Mouse (Mus musculus) heart, postnatal 0 days (tissue): Measurements from ENCODE around the gene Rbm43. TPM values are rescaled to one million over a fixed set of nuclear protein-coding genes. Genes with fewer than 3 reads are reported as not detected.
A peak's percentile ranks its signal among the peaks of the same experiment; 100 is the strongest.
"Not testable (repeated sequence)": the region's sequence is repeated elsewhere in the genome, so short reads cannot be mapped to it uniquely, and the experiment has no call there.

Experiments used
- ATAC-seq: fragments of 200-750 bp; cut with Nextera tagmentation; 2 replicates; pipeline ENCODE4 v1.8.0; 2017; ENCODE audit warnings: low read depth, moderate number of reproducible peaks, moderate library complexity; ENCODE audit not compliant: insufficient read depth
- DNase-seq: peaks from one replicate; pipeline ENCODE4 v3.0.0-alpha.2; 2016; ENCODE audit warnings: low spot score
- H3K27ac ChIP-seq: fragments of 300-500 bp; sonication (generic); 2 replicates; pipeline ENCODE4 v1.5.1; 2014; ENCODE audit warnings: low read depth, mild to moderate bottlenecking
- H3K27me3 ChIP-seq: fragments of 300-500 bp; sonication (generic); 2 replicates; pipeline ENCODE4 v1.6.1; 2014; ENCODE audit warnings: low read length, mixed read lengths; ENCODE audit not compliant: control insufficient read depth, insufficient read depth
- H3K36me3 ChIP-seq: fragments of 300-500 bp; sonication (generic); replicated peaks from 2 replicates; pipeline ENCODE4 v1.6.1; 2014; ENCODE audit warnings: low read length, mixed read lengths; ENCODE audit not compliant: control insufficient read depth, insufficient read depth
- H3K4me1 ChIP-seq: fragments of 300-500 bp; sonication (generic); 2 replicates; pipeline ENCODE4 v1.6.1; 2014; ENCODE audit warnings: antibody characterized with exemption; ENCODE audit not compliant: control insufficient read depth, insufficient read depth
- H3K4me2 ChIP-seq: fragments of 300-500 bp; sonication (generic); 2 replicates; pipeline ENCODE4 v1.6.1; 2014; ENCODE audit warnings: low read depth, mild to moderate bottlenecking, low read length, moderate library complexity
- H3K4me3 ChIP-seq: fragments of 300-500 bp; sonication (generic); 2 replicates; pipeline ENCODE4 v1.5.1; 2014; ENCODE audit warnings: low read depth, low read length
- H3K9ac ChIP-seq: fragments of 300-500 bp; sonication (generic); replicated peaks from 2 replicates; pipeline ENCODE4 v1.6.1; 2014; ENCODE audit warnings: low read depth, low read length, mixed read lengths
- H3K9me3 ChIP-seq: fragments of 300-500 bp; sonication (generic); replicated peaks from 2 replicates; pipeline ENCODE4 v1.6.1; 2016; ENCODE audit warnings: low read length; ENCODE audit not compliant: control insufficient read depth
- CTCF ChIP-seq: IDR thresholded peaks from 2 replicates; pipeline ENCODE4 v1.5.1; 2016; ENCODE audit warnings: antibody characterized with exemption, control low read depth, low read depth
- EP300 ChIP-seq: IDR thresholded peaks from 2 replicates; pipeline ENCODE4 v1.6.1; 2016; ENCODE audit warnings: antibody characterized with exemption, low read depth
- WGBS: fragments of 180-500 bp; shearing (Covaris S2); extraction: QIAGEN DNeasy Blood & Tissue Kit; methylation state at CpG from one replicate; pipeline ENCODE4 v1.1.7; 2014; 5-methylcytosine and 5-hydroxymethylcytosine counted together
- polyA plus RNA-seq: library from polyadenylated mRNA; unstranded; fragments of >200 nt; fragmentation: Nextera tagmentation; extraction: Ambion mirVana; gene quantifications from 2 replicates; pipeline ENCODE4 v1.2.1, GENCODE M21; 2015
- total RNA-seq: library from RNA; depleted of rRNA; stranded (reverse); fragments of >200 nt; gene quantifications from 2 replicates; pipeline ENCODE4 v1.2.3, GENCODE M21; 2014; ENCODE audit warnings: low replicate concordance

Gene Rbm43
- total and polyA plus RNA-seq, 2 experiments from 2014 or later, result 10.7 to 27.9 TPM

GRCm38 (mm10) chr2:51912740-51913139 lies 22.2 kb downstream of the Rbm43 start:
- TF ChIP-seq EP300, result no peak
- no peak for TF ChIP-seq CTCF
- Histone ChIP-seq H3K9me3 (no peaks in the 10 kb centered on the region), H3K36me3 (no peaks in the 10 kb centered on the region), H3K4me3 (no peak overlapping the region), H3K27ac (no peak overlapping the region), H3K4me2 (no peak overlapping the region), H3K27me3 (no peaks in the 10 kb centered on the region), H3K9ac (no peak overlapping the region), H3K4me1 (no peaks in the 10 kb centered on the region)
- DNase-seq (peak; percentile 16), ATAC-seq (no peak)
- WGBS, result 27% methylated on average over 6 of the region's 6 CpGs

- ATAC-seq, result no peak
- WGBS, result 76% methylated on average over 2 of the region's 2 CpGs
- no peak overlapping the region for H3K4me3 ChIP-seq
- no peak overlapping the region for H3K27ac ChIP-seq
- no peaks in the 10 kb centered on the region for H3K36me3 ChIP-seq
- TF ChIP-seq EP300 (no peak), CTCF (no peak)
- no peaks in the 10 kb centered on the region for H3K27me3 ChIP-seq
- no peak for DNase-seq
- H3K4me2 ChIP-seq, result no peak overlapping the region
- H3K9ac ChIP-seq, result no peak overlapping the region
- no peaks in the 10 kb centered on the region for H3K4me1 ChIP-seq
- no peaks in the 10 kb centered on the region for H3K9me3 ChIP-seq
These were observed 23.1 kb downstream of the Rbm43 start for GRCm38 (mm10) chr2:51911864-51912263.

DNA sequence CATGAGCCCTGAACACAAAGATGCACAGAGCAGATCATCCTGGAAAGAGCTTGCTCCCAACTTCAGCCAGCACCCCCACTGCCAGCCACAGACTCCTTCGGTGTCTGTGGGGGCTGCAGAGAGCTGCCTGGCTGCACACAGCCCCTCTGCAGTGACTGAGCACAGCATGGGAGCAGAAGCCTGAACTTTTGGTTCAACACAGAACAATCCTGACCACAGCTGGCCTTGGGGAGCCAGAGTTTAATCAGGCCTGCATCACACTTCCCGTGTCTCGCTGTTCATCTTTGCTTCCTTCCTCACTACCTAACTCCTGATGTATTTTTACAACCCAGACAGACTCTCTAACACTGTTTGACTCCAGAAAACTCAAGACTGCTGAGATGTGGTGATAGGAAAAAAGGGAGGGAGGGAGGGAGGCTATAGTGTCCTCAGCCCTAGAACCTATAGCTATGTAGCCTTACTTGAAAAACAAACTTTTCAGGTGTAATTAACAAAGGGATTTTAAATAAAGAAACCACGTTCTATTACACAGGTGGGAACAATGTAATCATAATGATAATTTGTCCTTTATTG lies 27.3 kb downstream of the Rbm43 start:
- no peak overlapping the region for H3K9ac ChIP-seq
- no peak for DNase-seq
- ATAC-seq, result no peak
- 67% methylated on average over 4 of the region's 4 CpGs for WGBS
- H3K9me3 ChIP-seq, result no peaks in the 10 kb centered on the region
- no peak for TF ChIP-seq EP300
- no peak for TF ChIP-seq CTCF
- no peak overlapping the region for H3K4me2 ChIP-seq
- H3K27me3 ChIP-seq, result no peaks in the 10 kb centered on the region
- no peak overlapping the region for H3K4me3 ChIP-seq
- no peaks in the 10 kb centered on the region for H3K4me1 ChIP-seq
- H3K36me3 ChIP-seq, result no peaks in the 10 kb centered on the region
- no peak overlapping the region for H3K27ac ChIP-seq

DNA sequence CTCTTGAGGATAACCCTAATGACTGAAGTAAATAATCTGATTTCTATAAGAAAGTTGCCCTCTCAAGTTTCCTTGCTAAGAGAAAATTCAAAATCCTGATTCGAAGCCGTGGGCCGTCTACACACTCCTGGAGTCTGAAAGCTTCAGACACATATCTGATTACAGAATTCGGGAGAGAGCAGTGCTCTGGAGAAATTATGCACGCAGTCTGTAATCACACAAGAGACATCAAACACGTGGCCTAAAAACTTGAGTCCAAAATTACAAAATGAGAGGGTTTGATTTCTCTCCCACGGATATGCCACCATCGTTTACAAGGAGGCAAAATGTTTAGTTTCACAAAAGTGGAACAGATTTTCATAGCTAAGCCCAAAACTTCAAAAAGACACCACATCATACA lies 29.3 kb downstream of the Rbm43 start:
- Histone ChIP-seq H3K27me3 (no peaks in the 10 kb centered on the region), H3K4me2 (no peak overlapping the region), H3K9ac (no peak overlapping the region), H3K4me1 (no peaks in the 10 kb centered on the region), H3K27ac (no peak overlapping the region), H3K9me3 (no peaks in the 10 kb centered on the region), H3K4me3 (no peak overlapping the region), H3K36me3 (no peaks in the 10 kb centered on the region)
- TF ChIP-seq CTCF (no peak), EP300 (no peak)
- WGBS, result 77% methylated on average over 8 of the region's 8 CpGs
- ATAC-seq (no peak), DNase-seq (no peak)

DNA sequence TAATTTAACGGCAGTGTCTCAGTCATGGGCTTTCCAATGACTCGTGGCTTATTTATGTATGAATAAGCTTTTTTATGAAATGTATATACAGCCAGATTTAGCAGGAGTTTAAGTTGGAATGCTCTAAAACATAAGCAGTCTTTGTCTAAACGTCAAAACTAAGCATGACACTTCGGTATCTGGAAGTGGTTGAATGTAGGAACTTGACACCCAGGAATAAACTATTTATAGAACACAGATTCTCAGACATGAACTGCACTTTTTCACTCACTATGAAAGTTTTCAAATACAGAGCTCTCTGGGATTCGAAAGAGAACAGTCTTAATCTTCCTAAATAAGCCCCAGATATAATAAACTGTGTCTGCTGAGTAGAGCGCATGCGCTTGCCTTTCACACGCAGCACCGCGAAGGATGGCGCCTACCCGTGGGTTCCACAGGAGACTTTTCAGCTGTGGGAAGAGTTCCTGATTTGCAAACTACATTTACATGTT lies 42.5 kb downstream of the Rbm43 start:
- DNase-seq (no peak), ATAC-seq (no peak)
- H3K4me3 ChIP-seq, result no peak overlapping the region
- 59% methylated on average over 12 of the region's 12 CpGs for WGBS
- no peak overlapping the region for H3K27ac ChIP-seq
- no peak overlapping the region for H3K4me2 ChIP-seq
- no peak overlapping the region for H3K9ac ChIP-seq
- H3K27me3 ChIP-seq, result no peaks in the 10 kb centered on the region
- H3K9me3 ChIP-seq, result no peaks in the 10 kb centered on the region
- TF ChIP-seq EP300 (no peak), CTCF (no peak)
- no peaks in the 10 kb centered on the region for H3K36me3 ChIP-seq
- H3K4me1 ChIP-seq, result no peaks in the 10 kb centered on the region

- TF ChIP-seq CTCF, result no peak
- Histone ChIP-seq H3K27ac (no peak overlapping the region), H3K4me1 (no peaks in the 10 kb centered on the region), H3K36me3 (no peaks in the 10 kb centered on the region), H3K27me3 (no peaks in the 10 kb centered on the region), H3K9me3 (no peaks in the 10 kb centered on the region), H3K4me3 (no peak overlapping the region), H3K9ac (no peak overlapping the region), H3K4me2 (no peak overlapping the region)
- WGBS, result 93% methylated on average over 4 of the region's 4 CpGs
- ATAC-seq (no peak), DNase-seq (no peak)
These were observed 44.0 kb downstream of the Rbm43 start for GRCm38 (mm10) chr2:51890961-51891360.

- not testable (repeated sequence) for ATAC-seq, DNase-seq
These were observed 44.8 kb downstream of the Rbm43 start for GRCm38 (mm10) chr2:51890139-51890538.

More at GRCm38 (mm10) chr2:51890139-51890538, 44.8 kb downstream of the Rbm43 start:
- WGBS, result 94% methylated on average over 10 of the region's 26 CpGs
- H3K27me3 ChIP-seq, H3K4me3 ChIP-seq, H3K9me3 ChIP-seq, H3K9ac ChIP-seq, H3K4me1 ChIP-seq, H3K36me3 ChIP-seq, H3K27ac ChIP-seq, H3K4me2 ChIP-seq: not testable (repeated sequence)
